Mouse (Mus musculus): ENCODE data around the gene Slc44a4. TPM values are rescaled to one million over a fixed set of nuclear protein-coding genes. Genes with fewer than 3 reads are reported as not detected.
A peak's percentile ranks its signal among the peaks of the same experiment; 100 is the strongest.

Slc44a4 gene
- polyA plus RNA-seq, 1 experiment, result not detected

DNA sequence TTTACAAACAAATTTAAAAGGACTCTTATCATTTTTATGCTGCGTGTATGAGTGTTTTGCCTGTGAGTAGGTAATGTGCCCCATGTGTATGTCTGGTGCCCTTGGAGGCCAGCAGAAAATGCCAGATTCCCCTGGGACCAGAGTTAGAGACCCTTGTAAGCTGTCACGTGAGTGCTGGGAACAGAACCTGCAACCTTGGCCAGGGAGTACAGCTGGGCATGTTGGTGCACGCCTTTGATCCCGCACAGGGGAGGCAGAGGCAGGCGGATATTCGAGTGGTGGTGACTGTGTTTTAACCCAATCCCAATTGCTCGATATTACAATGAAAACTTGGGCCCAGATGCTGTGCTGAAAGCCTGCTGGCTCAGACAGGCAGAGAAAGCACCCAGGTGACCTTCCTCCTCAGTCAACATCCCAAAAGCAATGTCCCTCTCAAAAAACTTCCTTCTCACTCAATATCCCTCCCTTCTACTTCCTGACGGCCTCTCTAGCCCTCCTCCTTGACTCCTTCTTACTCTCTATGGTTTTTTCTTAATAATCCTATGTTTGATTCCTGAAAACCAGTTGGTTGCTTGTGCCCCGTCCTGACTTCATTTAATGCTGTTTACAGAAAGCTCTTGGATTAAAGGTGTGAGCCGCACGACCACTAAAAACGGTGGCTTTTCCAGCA lies 24.1 kb upstream of the Slc44a4 start:
- no peak for TF ChIP-seq POLR2A (IDR thresholded peaks at IDR 0.05; ENCODE audit: borderline replicate concordance, low read depth, low read length)
- TF ChIP-seq CTCF (IDR thresholded peaks at IDR 0.05; ENCODE audit: low read depth, low read length), result no peak

DNA sequence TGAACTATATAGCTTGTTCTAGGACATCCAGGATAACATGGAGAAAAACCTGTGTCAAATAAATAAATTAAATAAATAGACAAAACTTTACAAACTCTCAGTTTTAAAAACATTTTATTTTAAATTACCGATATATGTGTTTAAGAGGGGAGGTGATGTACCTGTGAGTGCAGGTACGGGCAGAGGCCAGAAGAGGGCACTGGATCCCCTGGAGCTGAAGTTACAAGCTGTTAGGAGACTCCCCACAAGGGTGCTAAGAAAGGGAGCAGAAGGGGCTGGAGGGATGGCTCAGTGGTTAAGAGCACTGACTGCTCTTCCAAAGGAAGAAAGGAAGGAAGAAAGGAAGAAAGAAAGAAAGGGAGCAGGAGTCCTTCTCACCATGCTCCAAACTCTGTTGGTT lies 22.9 kb upstream of the Slc44a4 start:
- no peak for TF ChIP-seq CTCF (IDR thresholded peaks at IDR 0.05; ENCODE audit: low read depth, low read length)
- TF ChIP-seq POLR2A (IDR thresholded peaks at IDR 0.05; ENCODE audit: borderline replicate concordance, low read depth, low read length), result no peak
- peaks cover 15% of the 10 kb centered on the region for H3K4me1 ChIP-seq (ENCODE audit: control insufficient read depth, insufficient read depth, low read length)
- no peak overlapping the region for H3K4me3 ChIP-seq (ENCODE audit: insufficient read depth, low read length)
- no peak overlapping the region for H3K27ac ChIP-seq (ENCODE audit: insufficient read depth, low read depth, low read length)

More for the DNA sequence above, 24.1 kb upstream of the Slc44a4 start:
- Histone ChIP-seq H3K27ac (ENCODE audit: insufficient read depth, low read depth, low read length) (no peak overlapping the region), H3K4me1 (ENCODE audit: control insufficient read depth, insufficient read depth, low read length) (peaks cover 12% of the 10 kb centered on the region), H3K4me3 (ENCODE audit: insufficient read depth, low read length) (no peak overlapping the region)

DNA sequence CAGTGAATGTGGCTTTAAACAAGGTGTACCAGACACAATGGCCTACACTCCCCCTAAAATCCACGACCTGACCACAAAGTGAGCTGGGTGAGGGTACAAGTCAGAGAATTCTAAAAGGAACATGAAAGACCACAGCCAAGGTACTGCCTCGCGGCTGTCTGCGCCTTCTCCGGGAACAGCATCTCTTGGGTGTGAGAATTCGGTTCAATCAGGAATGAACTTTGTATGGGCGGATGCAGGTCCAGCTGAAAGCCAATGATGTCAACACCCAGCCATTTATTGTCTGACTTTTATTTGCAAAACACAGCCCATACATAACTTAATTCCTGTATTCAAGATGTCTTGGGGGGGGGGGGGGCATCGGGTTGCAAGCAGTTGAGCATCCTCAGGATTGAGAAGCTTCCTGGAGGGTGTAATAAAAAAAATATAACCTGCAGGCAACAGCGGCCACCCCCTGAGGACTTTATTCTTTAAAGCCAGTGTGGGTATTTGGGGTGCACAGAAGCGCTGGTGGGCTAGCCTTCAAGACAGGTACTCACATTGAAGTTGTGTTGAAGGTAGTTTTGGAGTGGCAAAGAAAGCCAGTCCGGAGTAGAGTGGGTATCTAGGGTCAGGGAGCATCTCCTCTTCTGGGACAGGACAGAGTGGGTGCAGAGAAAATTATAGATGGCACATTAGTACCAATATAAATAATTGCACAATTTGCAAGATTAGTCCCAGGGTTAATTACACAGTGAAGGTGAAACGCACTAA lies 21.0 kb upstream of the Slc44a4 start:
- peak overlapping the region; percentile 57; the same call in 1 of the 2 replicates for H3K4me3 ChIP-seq (ENCODE audit: insufficient read depth, low read length)
- peak overlapping the region; percentile 70 for H3K27ac ChIP-seq (ENCODE audit: insufficient read depth, low read depth, low read length)
- H3K4me1 ChIP-seq (ENCODE audit: control insufficient read depth, insufficient read depth, low read length), result peaks cover 10% of the 10 kb centered on the region
- no peak for TF ChIP-seq POLR2A (IDR thresholded peaks at IDR 0.05; ENCODE audit: borderline replicate concordance, low read depth, low read length)
- TF ChIP-seq CTCF (IDR thresholded peaks at IDR 0.05; ENCODE audit: low read depth, low read length), result no peak

DNA sequence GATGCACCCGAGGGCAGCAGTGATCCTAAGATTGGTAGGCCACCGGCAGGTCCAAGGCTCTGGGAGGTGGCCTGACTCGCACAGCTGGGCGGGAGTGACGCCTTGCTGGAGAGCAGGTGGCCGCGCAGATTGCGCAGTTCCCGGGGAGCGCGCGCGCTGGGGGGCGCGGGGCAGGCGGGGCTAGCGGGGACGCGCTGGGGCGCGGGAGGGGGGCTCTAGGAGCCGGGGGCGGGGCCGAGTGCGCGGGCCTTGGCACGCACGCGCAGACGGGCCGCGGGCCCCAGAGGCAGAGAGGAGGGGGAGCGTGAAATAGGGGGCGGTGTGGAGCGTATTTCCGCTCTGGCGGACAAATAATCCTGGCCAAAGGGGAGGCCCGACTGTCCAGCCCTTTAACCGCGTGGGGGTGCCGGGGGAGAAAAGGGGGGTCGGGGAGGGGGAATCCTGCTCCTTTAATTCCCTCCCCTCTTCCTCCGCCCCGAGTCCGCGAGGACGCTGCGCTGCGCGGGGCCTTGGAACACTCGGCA lies 20.1 kb upstream of the Slc44a4 start:
- Histone ChIP-seq H3K27ac (ENCODE audit: insufficient read depth, low read depth, low read length) (peak overlapping the region; percentile 70), H3K4me1 (ENCODE audit: control insufficient read depth, insufficient read depth, low read length) (peaks cover 9% of the 10 kb centered on the region), H3K4me3 (ENCODE audit: insufficient read depth, low read length) (peak overlapping the region; percentile 57)
- TF ChIP-seq CTCF (IDR thresholded peaks at IDR 0.05; ENCODE audit: low read depth, low read length), result no peak
- TF ChIP-seq POLR2A (IDR thresholded peaks at IDR 0.05; ENCODE audit: borderline replicate concordance, low read depth, low read length), result no peak

DNA sequence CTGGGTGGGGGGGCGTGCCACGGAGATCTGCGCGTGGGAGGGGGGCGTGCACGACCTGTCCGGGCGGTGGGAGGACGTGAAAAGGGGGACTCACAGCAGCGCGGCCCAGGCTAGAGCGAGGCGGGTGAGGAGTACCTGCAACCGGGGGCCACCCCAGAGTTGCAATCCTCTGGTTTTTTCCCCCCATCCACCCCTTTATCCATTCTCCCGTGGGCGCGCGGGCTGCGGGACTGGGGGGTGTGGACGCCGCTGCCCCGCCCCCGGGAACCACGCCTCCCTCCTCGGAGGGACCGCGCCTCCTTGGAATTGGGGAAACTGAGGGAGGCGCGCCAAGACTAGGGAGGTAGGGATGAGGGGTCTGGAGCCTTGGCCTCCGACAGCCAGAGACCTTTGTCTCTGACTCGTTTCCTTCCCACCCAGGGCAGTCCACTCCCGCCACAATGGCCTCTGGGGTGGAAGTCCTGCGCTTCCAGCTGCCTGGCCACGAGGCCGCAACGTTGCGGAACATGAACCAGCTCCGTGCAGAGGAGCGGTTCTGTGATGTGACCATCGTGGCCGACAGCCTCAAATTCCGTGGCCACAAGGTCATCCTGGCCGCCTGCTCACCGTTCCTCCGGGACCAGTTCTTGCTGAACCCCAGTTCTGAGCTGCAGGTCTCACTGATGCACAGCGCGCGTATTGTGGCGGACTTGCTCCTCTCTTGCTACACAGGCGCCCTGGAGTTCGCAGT lies 19.3 kb upstream of the Slc44a4 start:
- Histone ChIP-seq H3K27ac (ENCODE audit: insufficient read depth, low read depth, low read length) (peak overlapping the region; percentile 55), H3K4me1 (ENCODE audit: control insufficient read depth, insufficient read depth, low read length) (peaks cover 9% of the 10 kb centered on the region), H3K4me3 (ENCODE audit: insufficient read depth, low read length) (peak overlapping the region; percentile 69)
- TF ChIP-seq POLR2A (IDR thresholded peaks at IDR 0.05; ENCODE audit: borderline replicate concordance, low read depth, low read length) (no peak), CTCF (IDR thresholded peaks at IDR 0.05; ENCODE audit: low read depth, low read length) (no peak)

DNA sequence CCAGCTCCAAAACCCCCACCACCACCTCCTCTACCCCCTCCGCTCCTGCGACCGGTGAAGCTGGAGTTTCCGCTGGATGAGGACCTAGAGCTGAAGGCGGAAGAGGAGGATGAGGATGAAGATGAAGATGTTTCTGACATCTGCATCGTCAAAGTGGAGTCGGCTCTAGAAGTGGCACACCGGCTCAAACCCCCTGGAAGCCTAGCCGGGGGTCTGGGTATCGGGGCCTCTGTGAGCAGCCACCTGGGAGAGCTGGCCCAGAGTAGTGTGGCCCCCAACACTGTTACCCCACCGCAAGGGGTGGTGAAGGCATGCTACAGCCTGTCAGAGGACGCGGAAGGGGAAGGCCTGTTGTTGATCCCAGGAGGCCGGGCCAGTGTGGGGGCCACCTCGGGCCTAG lies 18.5 kb upstream of the Slc44a4 start:
- Histone ChIP-seq H3K27ac (ENCODE audit: insufficient read depth, low read depth, low read length) (no peak overlapping the region), H3K4me3 (ENCODE audit: insufficient read depth, low read length) (no peak overlapping the region), H3K4me1 (ENCODE audit: control insufficient read depth, insufficient read depth, low read length) (peaks cover 13% of the 10 kb centered on the region)
- TF ChIP-seq POLR2A (IDR thresholded peaks at IDR 0.05; ENCODE audit: borderline replicate concordance, low read depth, low read length) (no peak), CTCF (IDR thresholded peaks at IDR 0.05; ENCODE audit: low read depth, low read length) (no peak)

DNA sequence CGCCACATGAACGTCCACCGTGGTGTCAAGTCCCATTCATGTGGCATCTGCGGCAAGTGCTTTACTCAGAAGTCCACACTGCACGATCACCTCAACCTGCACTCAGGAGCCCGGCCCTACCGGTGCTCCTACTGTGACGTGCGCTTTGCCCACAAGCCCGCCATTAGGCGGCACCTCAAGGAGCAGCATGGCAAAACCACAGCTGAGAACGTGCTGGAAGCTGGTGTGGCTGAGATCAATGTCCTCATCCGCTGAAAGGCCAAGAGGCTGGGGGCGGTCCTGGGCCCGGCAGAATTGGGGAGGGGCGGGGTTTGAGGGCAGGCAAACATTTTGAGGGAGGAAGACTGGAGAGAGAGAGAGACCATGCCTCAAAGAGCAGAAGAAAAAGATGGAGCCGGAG lies 17.9 kb upstream of the Slc44a4 start:
- Histone ChIP-seq H3K27ac (ENCODE audit: insufficient read depth, low read depth, low read length) (no peak overlapping the region), H3K4me3 (ENCODE audit: insufficient read depth, low read length) (no peak overlapping the region), H3K4me1 (ENCODE audit: control insufficient read depth, insufficient read depth, low read length) (peaks cover 16% of the 10 kb centered on the region)
- TF ChIP-seq CTCF (IDR thresholded peaks at IDR 0.05; ENCODE audit: low read depth, low read length) (no peak), POLR2A (IDR thresholded peaks at IDR 0.05; ENCODE audit: borderline replicate concordance, low read depth, low read length) (no peak)

DNA sequence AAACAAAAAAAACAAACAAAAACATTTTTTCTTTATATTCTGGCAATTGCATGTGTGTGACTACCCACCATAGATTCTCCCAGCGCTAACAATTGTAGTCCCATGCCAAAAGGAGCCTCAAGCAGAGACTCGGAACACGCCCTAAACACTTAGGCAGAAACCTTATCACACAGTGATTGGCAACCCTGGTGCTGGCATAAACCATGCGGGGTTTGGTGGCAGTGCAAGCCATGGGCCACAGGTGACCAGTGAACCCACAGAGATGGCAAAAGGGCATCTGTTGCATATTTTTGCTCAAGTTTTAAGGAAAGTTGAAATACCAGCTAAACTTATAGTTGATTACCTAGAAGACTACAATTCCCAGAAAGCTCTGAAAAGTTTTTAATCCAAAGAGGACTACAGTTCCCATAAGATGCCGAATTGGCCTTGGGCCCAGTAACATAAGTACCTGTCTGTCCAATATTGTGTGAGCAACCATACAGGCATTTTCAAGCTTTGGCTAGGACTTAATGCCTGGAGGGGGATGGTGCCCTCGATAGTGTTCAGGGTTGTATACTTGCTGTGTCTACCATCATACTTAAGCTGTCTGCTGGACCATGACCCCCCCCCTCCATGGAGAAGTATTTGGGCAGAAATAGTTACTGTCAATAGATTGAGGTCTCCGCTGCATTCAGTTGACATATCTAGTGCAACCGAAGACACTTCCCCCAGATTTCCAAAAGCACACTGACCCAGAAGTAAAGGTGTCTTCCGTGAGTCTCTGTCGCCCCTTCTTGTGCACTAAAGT lies 16.7 kb upstream of the Slc44a4 start:
- peak overlapping the region; percentile 91 for H3K4me3 ChIP-seq (ENCODE audit: insufficient read depth, low read length)
- H3K4me1 ChIP-seq (ENCODE audit: control insufficient read depth, insufficient read depth, low read length), result peaks cover 16% of the 10 kb centered on the region
- no peak for TF ChIP-seq POLR2A (IDR thresholded peaks at IDR 0.05; ENCODE audit: borderline replicate concordance, low read depth, low read length)
- no peak for TF ChIP-seq CTCF (IDR thresholded peaks at IDR 0.05; ENCODE audit: low read depth, low read length)
- peak overlapping the region; percentile 94 for H3K27ac ChIP-seq (ENCODE audit: insufficient read depth, low read depth, low read length)

DNA sequence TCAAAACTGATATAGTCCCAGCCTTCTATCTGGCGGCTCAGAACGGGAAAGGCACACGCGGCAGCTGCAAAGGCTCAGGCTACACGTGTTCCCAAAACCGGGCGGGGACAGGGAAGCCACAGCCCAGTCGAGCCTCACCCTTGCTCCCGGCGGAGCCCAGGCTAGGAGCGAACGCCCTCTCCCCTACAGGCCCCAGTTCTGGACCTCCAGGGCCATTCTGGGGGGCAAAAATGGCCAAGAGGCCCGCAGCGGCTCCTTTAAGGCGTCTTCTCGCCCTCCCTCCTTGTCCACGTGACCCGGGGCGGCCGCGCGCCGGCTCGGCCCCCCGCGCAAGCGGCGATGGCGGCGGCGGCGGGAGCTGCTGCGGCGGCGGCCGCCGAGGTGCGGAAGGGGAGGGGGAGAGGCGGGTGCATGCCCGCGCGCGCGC lies 16.1 kb upstream of the Slc44a4 start, which contains the start of the genes C2 and Ehmt2:
C2 (minus strand) TSS at position 106 of the 427 bp plus-strand sequence.
Ehmt2 (plus strand) TSS at position 310 of the 427 bp plus-strand sequence.
- Histone ChIP-seq H3K4me1 (ENCODE audit: control insufficient read depth, insufficient read depth, low read length) (peaks cover 16% of the 10 kb centered on the region), H3K27ac (ENCODE audit: insufficient read depth, low read depth, low read length) (peak within 1 kb of the TSS; percentile 94), H3K4me3 (ENCODE audit: insufficient read depth, low read length) (peak within 1 kb of the TSS; percentile 91)
- TF ChIP-seq CTCF (IDR thresholded peaks at IDR 0.05; ENCODE audit: low read depth, low read length), result no peak
- TF ChIP-seq POLR2A (IDR thresholded peaks at IDR 0.05; ENCODE audit: borderline replicate concordance, low read depth, low read length), result no peak; the same call in 1 of the 2 replicates
